Mouse (Mus musculus): Measurements from ENCODE around the gene Btg4.

- TF ChIP-seq CTCF (IDR thresholded peaks at IDR 0.05; ENCODE audit: extremely low read depth, insufficient read depth, low read length) (peak; percentile 86), POLR2A (IDR thresholded peaks at IDR 0.05; ENCODE audit: extremely low read depth, insufficient read depth, low read length) (no peak)
Measured at GRCm38 (mm10) chr9:51136985-51137384, 76.3 kb downstream of the Btg4 start.

Data from cortical plate, adult 2 months (tissue).